1 mouse cellular context compared by ENCODE assay signal in genomic region chr6:67034331-67035130, GRCm38 (mm10).
TF ChIP-seq lines count a peak whose summit lies in the region.

No protein-coding gene starts in this region.

TF ChIP-seq in MEL, 35 proteins besides CTCF, POLR2A, EP300 and RAD21 (continued from another document):
- no peak for TF ChIP-seq MXI1 (IDR thresholded peaks at IDR 0.05; ENCODE audit: low read depth, low read length)
